Mouse (Mus musculus) lung, embryonic 14.5 days (tissue): ENCODE measurements around the gene Gphn. TPM values are rescaled to one million over a fixed set of nuclear protein-coding genes. Genes with fewer than 3 reads are reported as not detected.

Experiments used
- ATAC-seq: fragments of 200-750 bp; cut with Nextera tagmentation; 2 replicates; pipeline ENCODE4 v1.8.0; 2017; ENCODE audit warnings: mild to moderate bottlenecking, moderate TSS enrichment, moderate library complexity; ENCODE audit not compliant: insufficient read depth
- DNase-seq: peaks from one replicate; pipeline ENCODE4 v3.0.0-alpha.2; 2015
- H3K27ac ChIP-seq: fragments of 300-500 bp; sonication (generic); 2 replicates; pipeline ENCODE4 v1.5.1; 2014; ENCODE audit warnings: low read depth, mild to moderate bottlenecking, moderate library complexity
- H3K27me3 ChIP-seq: fragments of 300-500 bp; sonication (generic); 2 replicates; pipeline ENCODE4 v1.6.1; 2014; ENCODE audit warnings: low read length, control low read depth; ENCODE audit not compliant: insufficient read depth
- H3K36me3 ChIP-seq: fragments of 300-500 bp; sonication (generic); 2 replicates; pipeline ENCODE4 v1.6.1; 2014; ENCODE audit warnings: control low read depth; ENCODE audit not compliant: insufficient read depth
- H3K4me1 ChIP-seq: fragments of 300-500 bp; sonication (generic); 2 replicates; pipeline ENCODE4 v1.6.1; 2014; ENCODE audit warnings: antibody characterized with exemption, control low read depth; ENCODE audit not compliant: insufficient read depth
- H3K4me2 ChIP-seq: fragments of 300-500 bp; sonication (generic); 2 replicates; pipeline ENCODE4 v1.6.1; 2014; ENCODE audit warnings: mild to moderate bottlenecking
- H3K4me3 ChIP-seq: fragments of 300-500 bp; sonication (generic); 2 replicates; pipeline ENCODE4 v1.5.1; 2014; ENCODE audit warnings: low read depth, low read length
- H3K9ac ChIP-seq: fragments of 300-500 bp; sonication (generic); 2 replicates; pipeline ENCODE4 v1.6.1; 2014
- H3K9me3 ChIP-seq: fragments of 300-500 bp; sonication (generic); 2 replicates; pipeline ENCODE4 v1.6.1; 2016; ENCODE audit warnings: low read depth, low read length, control low read depth
- CTCF ChIP-seq: IDR thresholded peaks from 2 replicates; pipeline ENCODE4 v1.5.1; 2016; ENCODE audit warnings: antibody characterized with exemption, low read depth
- WGBS: fragments of 180-500 bp; shearing (Covaris S2); extraction: QIAGEN DNeasy Blood & Tissue Kit; methylation state at CpG from one replicate; pipeline ENCODE4 v1.1.7; 2014; 5-methylcytosine and 5-hydroxymethylcytosine counted together
- polyA plus RNA-seq: library from polyadenylated mRNA; unstranded; fragments of >200 nt; fragmentation: Nextera tagmentation; extraction: Ambion mirVana; gene quantifications from 2 replicates; pipeline ENCODE4 v1.2.1, GENCODE M21; 2014

The Gphn gene
- polyA plus RNA-seq, 1 experiment from 2014 or later: 18.1 TPM

GRCm38 (mm10) chr12:78209856-78210255 lies 16.3 kb upstream of the Gphn start:
- WGBS: 80% methylated on average over 2 of the region's 2 CpGs
- H3K9ac ChIP-seq: no peak overlapping the region
- no peaks in the 10 kb centered on the region for H3K27me3 ChIP-seq
- no peak overlapping the region for H3K4me3 ChIP-seq
- no peaks in the 10 kb centered on the region for H3K4me1 ChIP-seq
- no peak for TF ChIP-seq CTCF
- no peak for DNase-seq
- ATAC-seq: no peak
- no peaks in the 10 kb centered on the region for H3K9me3 ChIP-seq
- no peaks in the 10 kb centered on the region for H3K36me3 ChIP-seq
- no peak overlapping the region for H3K27ac ChIP-seq
- no peak overlapping the region for H3K4me2 ChIP-seq

GRCm38 (mm10) chr12:78215490-78215889 lies 10.7 kb upstream of the Gphn start:
- Histone ChIP-seq H3K27ac (no peak overlapping the region), H3K36me3 (no peaks in the 10 kb centered on the region), H3K9ac (no peak overlapping the region), H3K4me3 (no peak overlapping the region), H3K4me1 (no peaks in the 10 kb centered on the region), H3K27me3 (no peaks in the 10 kb centered on the region), H3K4me2 (no peak overlapping the region), H3K9me3 (no peaks in the 10 kb centered on the region)
- WGBS: 69% methylated on average over 6 of the region's 6 CpGs
- ATAC-seq: no peak
- TF ChIP-seq CTCF: no peak
- no peak for DNase-seq

GRCm38 (mm10) chr12:78219191-78219825 lies 6.9 kb upstream of the Gphn start:
- 68% methylated on average over 4 of the region's 4 CpGs for WGBS
- Histone ChIP-seq H3K36me3 (no peaks in the 10 kb centered on the region), H3K27me3 (no peaks in the 10 kb centered on the region), H3K4me1 (no peaks in the 10 kb centered on the region), H3K4me2 (no peak overlapping the region), H3K9me3 (no peaks in the 10 kb centered on the region), H3K27ac (no peak overlapping the region), H3K4me3 (no peak overlapping the region), H3K9ac (no peak overlapping the region)
- TF ChIP-seq CTCF: no peak
- no peak for DNase-seq
- no peak for ATAC-seq

GRCm38 (mm10) chr12:78226519-78226875 lies 318 bp downstream of the Gphn start:
- Histone ChIP-seq H3K27me3 (no peaks in the 10 kb centered on the region), H3K4me3 (peak overlapping the region; percentile 88), H3K9ac (peak overlapping the region; percentile 80), H3K36me3 (no peaks in the 10 kb centered on the region), H3K4me2 (peak overlapping the region; percentile 76), H3K9me3 (no peaks in the 10 kb centered on the region), H3K27ac (peak overlapping the region; percentile 99), H3K4me1 (no peaks in the 10 kb centered on the region)
- WGBS: 1% methylated on average over 42 of the region's 48 CpGs
- TF ChIP-seq CTCF: no peak
- ATAC-seq (peak; percentile 86), DNase-seq (peak; percentile 94)

GRCm38 (mm10) chr12:78227021-78227932 lies 1.1 kb downstream of the Gphn start:
- peak; percentile 60 for DNase-seq
- no peaks in the 10 kb centered on the region for H3K9me3 ChIP-seq
- H3K27me3 ChIP-seq: no peaks in the 10 kb centered on the region
- H3K9ac ChIP-seq: peak overlapping the region; percentile 80
- H3K36me3 ChIP-seq: no peaks in the 10 kb centered on the region
- under 1% methylated on average over 54 of the region's 57 CpGs for WGBS
- ATAC-seq: peak; percentile 9; the same call in 1 of the 2 replicates
- peak overlapping the region; percentile 88 for H3K4me3 ChIP-seq
- no peaks in the 10 kb centered on the region for H3K4me1 ChIP-seq
- peak overlapping the region; percentile 76 for H3K4me2 ChIP-seq
- H3K27ac ChIP-seq: peak overlapping the region; percentile 99; the same call in 1 of the 2 replicates
- TF ChIP-seq CTCF: no peak

- DNase-seq: no peak
- WGBS: 50% methylated on average over 4 of the region's 4 CpGs
- no peak overlapping the region for H3K27ac ChIP-seq
- H3K36me3 ChIP-seq: no peaks in the 10 kb centered on the region
- H3K4me1 ChIP-seq: no peaks in the 10 kb centered on the region
- H3K27me3 ChIP-seq: no peaks in the 10 kb centered on the region
- no peaks in the 10 kb centered on the region for H3K9me3 ChIP-seq
- H3K9ac ChIP-seq: no peak overlapping the region
- peak overlapping the region; percentile 88 for H3K4me3 ChIP-seq
- no peak for ATAC-seq
- peak overlapping the region; percentile 76 for H3K4me2 ChIP-seq
- TF ChIP-seq CTCF: no peak
These were observed 2.0 kb downstream of the Gphn start for GRCm38 (mm10) chr12:78228139-78228538.

GRCm38 (mm10) chr12:78232560-78232959 lies 6.4 kb downstream of the Gphn start:
- no peak for ATAC-seq
- Histone ChIP-seq H3K36me3 (no peaks in the 10 kb centered on the region), H3K9me3 (no peaks in the 10 kb centered on the region), H3K27ac (no peak overlapping the region), H3K4me2 (no peak overlapping the region), H3K4me1 (no peaks in the 10 kb centered on the region), H3K9ac (no peak overlapping the region), H3K4me3 (no peak overlapping the region), H3K27me3 (no peaks in the 10 kb centered on the region)
- TF ChIP-seq CTCF: no peak
- no peak for DNase-seq
